Mouse (Mus musculus) frontal cortex, postnatal 10 days (tissue): Measurements from ENCODE around the gene Ddias.

Experiments used
- DNase-seq, 2 experiments: peaks; one replicate each; pipeline ENCODE4 v3.0.0; 2022; ENCODE audit warnings: low spot score in 2 of 2, mixed read lengths in 1 of 2

Ddias gene

GRCm38 (mm10) chr7:92866526-92866925 is 7.5 kb downstream of the Ddias start:
- DNase-seq: no peak

- DNase-seq: no peak
Observed at GRCm38 (mm10) chr7:92848246-92848645, 25.8 kb downstream of the Ddias start.

- no peak for DNase-seq
Observed at GRCm38 (mm10) chr7:92842254-92842653, 31.8 kb downstream of the Ddias start.

- no peak for DNase-seq
Observed at GRCm38 (mm10) chr7:92837907-92838306, 36.1 kb downstream of the Ddias start.

GRCm38 (mm10) chr7:92837226-92837625 is 36.8 kb downstream of the Ddias start:
- DNase-seq: no peak

GRCm38 (mm10) chr7:92836447-92836846 is 37.6 kb downstream of the Ddias start:
- no peak for DNase-seq

GRCm38 (mm10) chr7:92834391-92834790 is 39.7 kb downstream of the Ddias start:
- DNase-seq: no peak

- no peak for DNase-seq
Observed at GRCm38 (mm10) chr7:92832395-92832794, 41.7 kb downstream of the Ddias start.

GRCm38 (mm10) chr7:92827981-92828380 is 46.1 kb downstream of the Ddias start:
- DNase-seq: no peak

GRCm38 (mm10) chr7:92826248-92826647 is 47.8 kb downstream of the Ddias start:
- DNase-seq: no peak

- no peak for DNase-seq
Observed at GRCm38 (mm10) chr7:92822409-92823101, 51.5 kb downstream of the Ddias start.

- DNase-seq: no peak
Observed at GRCm38 (mm10) chr7:92821871-92822270, 52.2 kb downstream of the Ddias start.

GRCm38 (mm10) chr7:92820941-92821465 is 53.0 kb downstream of the Ddias start:
- no peak for DNase-seq

GRCm38 (mm10) chr7:92820410-92820809 is 53.6 kb downstream of the Ddias start:
- no peak for DNase-seq

- no peak for DNase-seq
Observed at GRCm38 (mm10) chr7:92819656-92820055, 54.4 kb downstream of the Ddias start.

GRCm38 (mm10) chr7:92817886-92818285 is 56.2 kb downstream of the Ddias start:
- no peak for DNase-seq

- no peak for DNase-seq
Observed at GRCm38 (mm10) chr7:92817242-92817641, 56.8 kb downstream of the Ddias start.

- no peak for DNase-seq
Observed at GRCm38 (mm10) chr7:92811667-92812279, 62.3 kb downstream of the Ddias start.
